Mouse (Mus musculus) left cerebral cortex, postnatal 14 days (tissue): ENCODE data around the gene Mmrn2. TPM values are rescaled to one million over a fixed set of nuclear protein-coding genes. Genes with fewer than 3 reads are reported as not detected.
A peak's percentile ranks its signal among the peaks of the same experiment; 100 is the strongest.
"Not testable (repeated sequence)": the region's sequence is repeated elsewhere in the genome, so short reads cannot be mapped to it uniquely, and the experiment has no call there.

Experiments
- DNase-seq, 2 experiments: peaks; one replicate each; pipeline ENCODE4 v3.0.0; 2021 to 2022; ENCODE audit warnings: low spot score in 2 of 2, mixed read lengths in 1 of 2
- intact Hi-C: fragments of 180-260 bp; cut with DNase I; formaldehyde crosslinking; loops from one replicate; pipeline ENCODE4 v1.15.1; 2025
- total RNA-seq, 2 experiments: library from RNA; stranded (reverse); gene quantifications; 2 replicates each; pipeline ENCODE4 v1.2.3; 2021

The Mmrn2 gene
- total RNA-seq, 2 experiments from 2014 or later: 4.2 to 4.6 TPM

DNA sequence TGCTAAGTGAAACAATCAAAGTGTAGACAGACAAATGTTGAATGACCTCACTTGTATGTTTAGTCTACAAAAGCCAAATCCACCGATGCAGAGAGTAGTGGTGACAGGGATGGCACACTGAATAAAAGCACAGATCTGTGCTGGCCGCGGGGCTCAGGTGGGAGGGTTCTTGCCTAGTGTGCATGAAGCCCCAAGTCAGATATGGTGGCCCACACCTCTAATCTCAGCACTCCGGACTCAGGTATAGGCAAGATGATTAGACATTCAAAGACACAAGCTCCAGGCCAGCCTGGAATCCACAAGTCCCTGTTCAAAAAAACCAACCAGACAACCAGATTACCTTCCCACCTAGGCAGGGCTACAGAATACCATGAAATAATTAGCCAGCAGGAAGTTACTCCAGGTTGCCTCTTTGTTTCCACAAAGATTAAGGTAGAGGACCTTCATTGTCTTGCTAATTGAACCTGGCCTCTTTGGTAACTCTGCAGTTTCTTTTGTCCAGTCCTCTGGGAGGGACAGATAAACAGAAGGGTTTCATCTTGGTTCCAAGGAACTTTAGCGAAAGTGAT lies 15.5 kb upstream of the Mmrn2 start:
- intact Hi-C loops: loop anchor here (5.0 kb wide), 2 partner anchors 47 to 277 kb away; partner anchors contain the start of genes Glud1 and Shld2
- DNase-seq: no peak

DNA sequence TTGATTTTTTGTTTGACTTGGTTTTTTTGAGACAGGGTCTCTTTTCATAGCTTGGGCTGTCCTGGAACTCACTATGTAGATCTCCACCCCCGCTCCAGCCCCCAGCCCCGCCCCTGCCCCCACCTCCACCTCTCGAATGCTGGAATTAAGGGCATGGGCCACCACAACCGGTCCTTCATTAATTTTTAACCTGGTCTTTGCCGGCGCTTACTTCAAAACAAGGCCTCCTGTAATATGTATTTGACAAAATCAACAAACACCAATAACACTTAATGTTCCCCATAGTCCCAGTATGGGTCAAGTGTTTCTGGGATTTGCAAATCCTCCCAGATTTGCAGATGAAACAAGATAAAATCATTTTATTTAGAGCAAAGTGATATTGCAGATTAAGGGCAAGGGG lies 15.0 kb upstream of the Mmrn2 start:
- intact Hi-C loops: loop anchor here (5.0 kb wide), 2 partner anchors 48 to 278 kb away; partner anchors contain the start of genes Glud1 and Shld2
- no peak for DNase-seq

DNA sequence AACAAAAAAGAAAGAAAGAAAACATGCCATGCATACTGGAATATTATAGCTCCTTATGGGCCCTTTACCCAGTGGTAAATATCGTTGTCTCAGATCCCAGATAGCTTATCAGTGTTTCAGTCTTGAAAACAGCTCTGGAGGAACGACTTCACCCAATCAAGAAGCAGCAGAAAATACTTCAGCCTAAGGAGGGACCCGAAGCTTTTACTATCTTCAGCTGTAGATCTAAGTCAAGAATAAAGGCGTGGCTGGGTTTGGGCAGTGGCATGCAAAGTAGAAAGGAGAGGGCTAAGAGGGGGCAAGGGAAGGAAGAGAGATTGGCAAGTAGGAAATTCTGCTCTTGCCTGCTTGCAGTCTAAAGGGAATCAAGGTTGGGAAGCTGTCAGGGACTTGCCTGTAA lies 13.1 kb upstream of the Mmrn2 start:
- intact Hi-C loops: loop anchor here (2.0 to 5.0 kb wide), 3 partner anchors 50 to 280 kb away; partner anchors contain the start of genes Glud1 and Shld2
- no peak for DNase-seq

DNA sequence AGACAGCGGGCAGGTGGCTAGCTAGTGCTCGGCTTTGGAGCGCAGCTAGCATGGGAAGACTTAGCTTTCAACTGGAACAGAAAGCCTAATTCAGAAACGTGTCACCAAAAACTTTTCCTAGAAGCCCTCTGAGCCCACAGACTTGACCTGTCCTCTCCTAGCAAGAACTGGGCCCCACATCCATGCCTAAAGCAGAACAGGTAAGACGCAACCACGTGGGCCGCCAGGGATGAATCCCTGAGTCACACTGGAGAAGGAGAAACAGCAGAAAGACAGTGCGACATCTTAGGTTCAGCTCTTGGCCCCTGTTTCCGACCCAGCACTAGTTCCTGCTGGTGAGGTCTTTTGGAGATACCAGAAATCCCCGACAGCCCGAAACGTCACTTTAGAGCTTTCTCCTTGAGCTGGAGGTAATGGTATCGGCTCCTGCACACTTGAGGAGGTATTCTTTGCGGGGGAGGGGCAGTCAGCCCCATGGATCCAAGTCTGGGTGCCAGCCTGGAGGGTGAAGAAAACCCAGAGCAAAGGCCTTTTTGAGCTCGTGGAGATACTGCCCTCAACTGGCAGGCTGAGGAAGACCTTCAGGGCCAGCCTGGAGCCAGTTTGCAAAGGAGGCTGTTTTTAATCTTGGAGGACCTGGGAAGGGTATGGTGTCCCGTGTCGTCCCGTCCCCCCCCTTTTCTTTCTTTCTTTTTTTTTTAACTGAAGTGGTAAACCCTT lies 12.4 kb upstream of the Mmrn2 start:
- intact Hi-C loops: loop anchor here (2.0 to 5.0 kb wide), 3 partner anchors 51 to 281 kb away; partner anchors contain the start of genes Glud1 and Shld2
- DNase-seq: peak; percentile 66 to 70

DNA sequence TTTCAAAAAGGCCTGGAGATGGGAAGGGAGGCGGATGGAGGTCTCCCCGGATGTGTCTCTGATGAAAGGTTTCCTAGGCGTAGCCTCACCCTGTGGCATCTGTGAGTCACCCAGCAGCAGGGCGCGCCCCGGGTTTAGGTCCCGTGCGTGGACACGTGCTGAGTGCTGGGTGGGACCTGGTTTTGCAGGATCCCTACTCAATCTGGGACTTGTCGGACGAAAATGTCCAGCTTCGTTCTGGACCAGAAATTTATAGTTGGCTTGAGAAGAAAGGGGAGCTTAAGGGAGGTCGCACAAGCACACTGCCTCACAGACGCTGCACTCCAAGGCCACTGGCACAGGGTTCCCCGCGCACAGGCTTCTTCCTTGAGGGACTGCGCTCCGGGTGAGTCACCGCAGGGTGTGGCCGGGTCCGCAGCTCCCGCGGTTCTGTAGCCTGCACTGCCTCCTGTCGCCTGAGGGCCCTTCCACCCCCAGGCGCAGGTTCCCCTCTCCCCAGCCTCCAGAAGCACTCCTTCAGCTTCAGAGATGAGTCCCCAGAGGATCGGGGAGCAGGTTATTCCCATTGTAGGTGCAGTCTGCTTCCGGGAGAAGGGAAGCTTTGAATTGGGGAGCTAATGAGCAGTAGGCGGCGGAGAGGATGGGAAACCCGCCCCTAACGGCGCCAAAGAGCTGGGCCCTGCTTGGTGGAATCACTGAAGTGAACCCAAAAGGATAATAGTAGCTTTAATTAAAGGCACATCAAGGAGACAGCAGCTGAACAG lies 11.6 kb upstream of the Mmrn2 start:
- intact Hi-C loops: loop anchor here (2.0 to 5.0 kb wide), 3 partner anchors 51 to 281 kb away; partner anchors contain the start of genes Glud1 and Shld2
- DNase-seq: peak; percentile 45 to 49

DNA sequence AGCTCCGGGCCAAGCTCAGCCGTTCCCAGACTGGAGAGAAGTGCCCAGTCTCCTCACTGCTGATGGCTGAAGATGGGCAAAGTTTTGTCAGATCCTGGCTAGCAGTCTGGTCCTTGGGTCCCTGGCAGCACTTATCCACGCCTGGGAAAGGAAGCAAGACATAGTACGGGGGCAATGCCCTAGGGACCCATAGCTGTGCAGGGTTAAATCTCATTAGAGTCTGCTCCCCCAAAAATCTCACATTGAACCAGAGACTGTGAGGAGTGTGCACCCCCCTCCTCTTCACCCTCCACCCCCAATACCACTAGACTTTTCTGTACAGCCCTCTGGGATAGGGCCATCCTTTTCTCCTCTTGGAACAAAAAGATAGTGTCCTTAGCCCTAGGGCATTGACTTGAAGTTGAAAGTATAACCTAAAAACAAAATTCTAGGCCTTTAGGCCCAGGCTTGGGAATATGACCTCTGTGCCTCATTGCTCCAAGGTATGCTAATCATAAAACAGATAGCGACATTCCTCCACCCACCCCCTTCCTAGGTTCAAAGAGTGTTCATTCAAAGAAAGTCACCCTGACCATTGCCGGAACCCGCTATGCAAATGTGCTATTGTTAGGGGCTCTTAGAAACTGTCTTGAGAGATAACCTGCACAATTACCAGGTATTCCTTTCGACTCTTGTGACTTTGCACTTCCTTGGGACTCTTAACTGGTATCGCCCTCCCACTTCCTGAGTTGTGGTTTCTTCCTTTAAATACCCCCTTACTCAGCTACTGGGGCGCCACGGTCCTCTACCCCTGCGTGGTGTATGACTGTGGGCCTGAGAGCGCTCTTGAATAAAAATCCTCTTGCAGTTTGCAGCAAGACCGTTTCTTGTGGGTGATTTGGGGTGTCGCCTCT lies 10.8 kb upstream of the Mmrn2 start:
- intact Hi-C loops: loop anchor here (5.0 kb wide), 2 partner anchors 52 to 282 kb away; partner anchors contain the start of genes Glud1 and Shld2
- DNase-seq: not testable (repeated sequence)

DNA sequence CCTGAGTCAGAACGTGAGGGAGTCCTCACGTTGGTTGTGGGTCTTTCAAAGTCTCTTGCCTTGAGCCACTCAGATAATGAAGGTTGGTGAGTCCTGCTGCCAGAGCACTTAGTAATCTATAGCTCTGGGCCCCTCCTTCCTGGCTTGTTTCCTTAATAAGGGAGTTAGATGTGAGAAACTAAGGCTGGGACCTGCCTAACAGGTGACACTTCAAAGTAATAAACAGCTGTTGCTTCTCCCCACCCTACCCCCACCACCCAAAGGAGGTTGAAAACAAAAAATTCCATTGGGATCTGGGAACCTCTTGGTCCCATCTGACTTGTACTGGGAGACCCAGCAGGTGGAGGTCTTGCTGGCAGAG lies 10.1 kb upstream of the Mmrn2 start:
- DNase-seq: no peak
- intact Hi-C loops: no loop called here

DNA sequence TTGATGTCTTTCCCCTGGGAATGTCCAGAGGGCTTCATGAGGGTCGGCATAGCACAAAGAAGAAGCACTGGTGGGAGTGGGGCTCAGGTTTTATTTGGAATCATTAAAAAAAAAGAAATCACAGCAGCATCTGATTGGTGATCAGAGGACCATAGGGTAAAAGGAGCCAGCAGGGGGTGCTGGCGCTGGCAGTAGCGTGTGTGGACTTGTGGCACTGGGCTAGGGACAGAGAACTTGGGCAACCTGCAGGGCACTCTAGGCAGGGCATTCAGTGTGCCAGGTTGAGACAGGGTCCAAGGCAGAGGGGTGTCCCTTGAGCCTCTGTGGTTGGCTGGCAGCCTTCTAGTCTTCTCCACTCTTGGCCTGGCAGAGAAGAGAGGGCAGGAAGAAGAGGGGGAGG lies 5.1 kb upstream of the Mmrn2 start:
- no peak for DNase-seq
- intact Hi-C loops: no loop called here

DNA sequence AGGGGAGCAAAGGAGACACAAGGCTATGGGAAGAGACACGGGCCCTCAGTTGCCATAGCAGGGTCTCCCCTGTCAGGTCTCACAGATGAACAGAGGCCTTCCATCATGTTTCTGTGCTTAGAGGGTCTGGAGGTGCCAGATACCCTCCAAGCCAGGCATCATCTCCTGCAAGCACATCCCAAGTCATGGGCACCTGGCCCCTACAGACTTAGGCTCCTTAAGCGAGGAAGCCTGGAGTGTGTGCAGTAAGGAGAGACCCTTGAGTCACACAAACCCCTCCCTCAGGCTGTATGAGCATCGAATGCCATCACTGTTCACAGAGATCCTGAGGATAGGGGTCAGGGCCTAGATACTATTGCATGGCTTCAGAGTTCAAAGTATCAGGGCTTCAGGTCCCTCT lies 4.3 kb upstream of the Mmrn2 start:
- no peak for DNase-seq
- intact Hi-C loops: no loop called here

DNA sequence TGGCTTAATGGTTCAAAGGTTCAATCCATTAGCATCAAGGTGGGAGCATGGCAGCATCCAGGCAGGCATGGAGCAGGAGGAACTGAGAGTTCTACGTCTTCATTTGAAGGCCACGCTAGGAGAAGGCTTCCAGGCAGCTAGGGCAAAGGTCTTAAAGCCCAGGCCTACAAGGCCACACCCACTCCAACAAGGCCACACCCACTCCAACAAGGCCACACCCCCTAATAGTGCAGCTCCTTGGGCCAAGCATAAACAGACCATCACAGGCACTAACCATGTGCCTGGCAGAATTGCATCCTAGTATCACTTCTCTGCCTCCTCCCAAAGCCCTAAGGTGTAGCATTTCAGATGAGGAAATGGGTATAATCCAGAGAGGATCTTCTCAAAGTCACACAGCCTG lies 3.5 kb upstream of the Mmrn2 start:
- no peak for DNase-seq
- intact Hi-C loops: loop anchor here (1.0 kb wide), 1 partner anchor 199 kb away; no protein-coding TSS in a partner anchor

DNA sequence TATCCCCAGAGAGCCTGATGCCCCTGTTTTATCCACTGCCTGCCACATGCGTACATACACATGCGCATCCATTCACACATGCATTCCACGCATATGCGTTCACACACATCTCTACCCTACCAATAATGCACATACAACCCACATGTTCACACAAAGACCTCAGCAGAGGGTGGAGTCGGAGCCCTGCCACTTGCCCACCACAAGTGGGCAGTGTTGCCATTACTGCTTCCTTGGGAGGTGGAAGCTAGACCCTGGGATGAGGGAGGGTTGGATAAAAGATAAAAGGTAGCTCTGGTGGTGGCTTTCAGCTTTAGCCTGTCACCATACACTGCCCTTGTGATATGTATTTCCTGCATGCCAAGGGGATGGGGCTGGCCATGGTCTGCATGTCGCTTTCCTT lies 2.6 kb upstream of the Mmrn2 start:
- peak; percentile 57 to 64 for DNase-seq
- intact Hi-C loops: loop anchor here (1.0 kb wide), 1 partner anchor 198 kb away; no protein-coding TSS in a partner anchor

DNA sequence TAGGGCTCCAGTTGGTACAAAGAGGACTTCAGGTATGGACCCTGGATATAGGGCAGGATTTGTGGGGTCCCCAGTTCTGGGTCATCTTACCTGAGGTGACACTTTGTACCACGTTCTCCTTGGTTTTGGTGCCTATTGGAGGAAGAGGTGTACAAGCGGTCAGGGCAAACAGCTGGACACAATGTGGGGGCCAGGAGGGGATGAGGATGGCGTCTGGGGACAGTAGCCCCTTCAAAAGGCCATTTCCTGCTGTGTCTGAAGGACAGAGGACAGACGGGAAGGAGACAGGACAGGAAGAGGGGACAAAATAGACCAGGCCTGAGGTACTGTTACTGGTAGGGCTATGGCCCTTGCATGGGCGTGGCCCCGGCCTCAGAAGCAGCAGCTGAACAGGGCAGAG lies 1.7 kb upstream of the Mmrn2 start:
- no peak for DNase-seq
- intact Hi-C loops: no loop called here

DNA sequence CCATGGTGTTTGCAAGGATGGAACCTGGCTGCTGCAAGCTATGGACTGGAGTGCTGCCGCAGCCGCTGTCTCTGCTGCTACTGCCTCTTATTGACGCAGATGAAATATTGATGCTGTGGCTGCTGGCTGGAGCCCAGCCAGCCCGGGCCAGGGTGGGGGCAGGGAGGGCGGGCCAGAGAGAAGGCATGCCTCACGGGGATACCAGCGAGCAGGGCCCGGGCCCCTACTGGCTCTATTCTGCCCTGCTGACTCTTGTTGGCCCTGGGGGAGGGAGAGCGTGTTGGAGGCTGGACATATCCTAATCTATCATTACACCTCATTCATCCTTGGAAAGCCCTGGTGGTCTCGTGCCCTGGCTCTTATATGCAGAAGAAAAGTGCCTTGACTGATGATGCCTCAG lies 688 bp upstream of the Mmrn2 start, which contains the start of gene Sncg:
Gene Sncg (minus strand): TSS at position 213 of the 400 bp plus-strand sequence.
- DNase-seq: no peak
- intact Hi-C loops: no loop called here

DNA sequence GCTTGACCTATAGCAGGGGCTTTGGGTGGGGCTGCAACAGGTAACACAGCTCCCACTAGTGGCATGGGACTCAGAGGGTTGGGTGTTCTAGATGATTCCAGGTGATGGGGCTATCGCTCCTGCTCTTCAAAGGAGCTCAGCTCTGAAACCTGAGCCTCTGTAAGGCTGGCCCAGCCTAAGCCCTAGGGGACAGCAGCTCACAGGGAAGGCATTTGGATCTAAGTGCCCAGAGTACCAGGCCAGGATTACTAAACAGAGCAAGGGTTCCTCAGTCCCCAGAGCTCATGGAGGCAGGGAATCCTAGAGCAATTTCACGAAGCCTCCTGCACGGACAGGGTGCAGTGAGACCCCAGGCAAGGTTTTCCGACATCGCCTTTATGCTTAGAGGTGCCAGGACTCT lies 676 bp downstream of the Mmrn2 start:
- no peak for DNase-seq
- intact Hi-C loops: no loop called here

DNA sequence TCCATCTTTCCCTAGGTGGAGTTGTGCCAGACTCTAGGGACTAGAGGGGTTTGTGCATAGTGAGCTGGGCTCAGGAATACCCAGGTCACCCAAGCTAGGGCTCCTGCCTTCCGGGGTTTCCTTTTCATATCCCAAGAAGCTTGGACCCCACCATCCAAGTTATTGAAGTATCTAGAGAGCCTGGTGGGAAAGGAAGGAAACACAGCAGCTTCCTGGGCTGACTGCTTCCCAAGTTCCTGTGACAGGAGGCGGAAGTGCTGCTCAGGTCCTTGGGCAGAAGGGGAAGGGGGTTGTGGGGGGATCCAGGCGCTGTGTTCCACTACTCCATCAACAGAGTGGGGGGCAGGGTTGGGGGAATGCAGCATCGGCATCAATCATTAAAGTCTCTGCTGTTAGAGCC lies 1.9 kb downstream of the Mmrn2 start:
- no peak for DNase-seq
- intact Hi-C loops: no loop called here

DNA sequence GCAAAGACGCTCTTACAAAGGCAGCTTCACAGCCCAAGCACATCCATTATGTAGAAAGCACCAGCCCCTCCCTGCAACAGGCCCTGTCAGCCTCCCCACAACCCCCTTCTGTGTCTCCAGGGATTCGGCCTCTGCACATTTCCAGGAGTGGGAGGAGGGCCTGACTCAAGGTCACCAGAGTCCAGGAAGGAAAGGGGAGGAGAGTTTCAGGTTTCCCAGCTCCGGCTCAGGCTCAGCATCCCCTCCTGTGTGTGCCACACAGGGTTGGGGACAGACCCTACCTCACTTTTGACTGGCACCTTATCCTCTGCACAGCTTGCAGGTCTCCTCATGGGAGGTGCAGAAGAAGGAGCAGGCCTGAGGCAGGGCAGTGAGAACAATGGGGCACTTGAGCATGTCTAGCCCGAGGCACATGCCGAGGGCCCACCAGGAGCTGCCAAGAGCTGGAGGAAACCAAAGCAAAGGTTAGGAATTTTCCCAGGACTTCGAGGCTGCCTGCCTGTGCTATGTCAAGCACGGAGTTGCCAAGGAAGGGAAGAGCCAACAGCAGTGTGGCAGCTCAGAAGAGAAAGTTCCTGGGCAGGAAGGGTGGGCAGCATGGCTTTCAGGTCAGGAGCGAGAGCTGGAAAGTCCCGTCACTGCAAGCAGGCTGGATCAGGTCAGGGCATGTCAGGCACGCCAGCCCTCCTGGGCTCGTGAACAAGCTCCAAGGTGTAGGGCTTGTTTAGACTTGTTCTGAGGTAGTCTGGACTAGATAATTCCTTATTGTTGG lies 3.5 kb downstream of the Mmrn2 start:
- intact Hi-C loops: no loop called here
- DNase-seq: no peak

DNA sequence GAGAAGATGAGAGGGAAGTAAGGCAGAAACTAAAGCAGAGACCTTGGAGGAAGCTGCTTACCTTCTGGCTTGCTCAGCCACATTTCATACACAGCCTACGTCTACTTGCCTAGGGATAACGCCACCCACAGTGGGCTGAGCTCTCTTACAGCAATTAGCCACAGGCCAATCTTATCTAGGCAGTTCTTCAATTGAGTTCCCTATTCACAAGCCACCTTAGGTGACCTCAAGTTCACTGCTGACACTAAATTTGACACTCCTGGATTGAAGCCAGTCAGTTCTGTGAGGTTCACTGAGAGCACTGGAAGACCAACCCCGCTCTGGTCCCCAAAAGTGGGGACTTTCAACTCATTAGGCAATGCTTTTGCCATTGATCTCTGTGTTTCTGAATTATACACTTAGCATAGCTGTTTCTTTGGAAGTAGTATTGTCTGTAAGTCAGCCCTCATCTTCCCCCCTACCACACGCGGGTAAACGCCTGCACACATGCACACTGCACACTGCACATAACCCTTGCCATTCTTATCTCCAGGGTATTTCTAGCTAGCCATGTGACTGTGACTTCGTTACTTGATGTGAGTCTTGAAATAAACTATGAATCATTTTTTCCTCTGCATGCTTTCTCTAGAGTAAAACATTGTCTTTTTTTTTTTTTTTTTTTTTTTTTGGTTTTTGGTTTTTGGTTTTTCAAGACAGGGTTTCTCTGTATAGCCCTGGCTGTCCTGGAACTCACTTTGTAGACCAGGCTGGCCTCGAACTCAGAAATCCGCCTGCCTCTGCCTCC lies 7.8 kb downstream of the Mmrn2 start:
- intact Hi-C loops: no loop called here
- peak in 1 of 2 experiments; percentile 38 for DNase-seq

DNA sequence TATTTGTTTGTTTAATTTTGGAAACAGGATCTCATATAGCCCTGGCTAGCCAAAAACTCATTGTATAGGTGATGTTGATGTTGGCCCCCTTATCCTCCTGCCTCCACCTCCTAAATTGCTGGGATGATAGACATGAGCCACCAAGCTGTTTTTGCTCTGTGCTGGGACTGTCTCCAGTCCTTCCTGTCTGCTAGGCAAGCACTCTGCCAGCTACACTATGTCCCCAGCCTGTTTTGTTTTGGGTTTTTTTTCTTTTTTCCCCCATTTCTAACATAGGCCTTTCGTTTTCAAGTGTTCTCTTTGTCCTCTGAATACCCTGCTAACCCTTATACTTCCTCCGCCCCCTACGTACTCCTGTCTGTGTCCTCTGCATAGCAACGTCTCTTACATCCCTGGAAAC lies 18.0 kb downstream of the Mmrn2 start:
- intact Hi-C loops: no loop called here
- DNase-seq: no peak
